Mouse (Mus musculus): ENCODE measurements around the gene Dlx5.

Dlx5 gene

DNA sequence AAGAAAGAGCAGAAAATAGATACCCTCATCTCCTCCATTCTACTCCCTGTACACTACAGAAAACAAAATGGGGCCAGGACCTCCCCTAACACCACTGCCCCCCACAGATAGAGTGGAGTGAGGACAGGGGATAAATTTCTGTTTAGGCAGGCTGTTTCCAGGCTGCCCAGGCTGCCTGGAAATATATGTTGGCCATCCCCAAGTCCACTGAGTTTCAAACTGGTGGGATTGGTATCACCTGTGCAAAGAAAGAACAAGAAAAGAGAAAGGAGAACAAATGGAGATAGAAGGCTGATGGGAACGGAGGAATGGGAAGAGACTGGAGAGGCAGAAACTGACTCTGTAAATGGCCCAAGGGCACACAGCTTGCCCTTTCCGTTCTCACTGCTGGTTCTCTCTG, 5.7 kb downstream of the Dlx5 start:
- no peak for DNase-seq (ENCODE audit: low spot score in 2 of 2)

DNA sequence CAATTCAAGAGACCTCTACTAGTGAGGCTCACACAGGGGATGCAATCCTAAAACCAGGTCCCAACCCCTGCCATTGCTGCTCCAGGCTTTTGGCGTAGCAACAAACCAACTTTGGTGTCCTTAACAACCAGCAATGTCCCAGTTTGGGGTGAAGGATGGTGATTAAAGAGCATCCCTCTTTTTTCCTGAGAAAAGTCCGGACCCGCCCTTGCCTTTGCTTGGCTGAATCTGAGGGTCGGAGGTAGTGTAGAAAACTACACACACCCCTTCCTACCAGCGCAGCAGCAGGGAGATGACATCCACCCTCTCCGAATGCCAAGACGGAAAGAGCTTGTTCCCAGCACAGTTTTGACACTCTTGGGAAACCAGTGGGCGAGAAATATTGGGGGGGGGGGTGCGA, 6.2 kb downstream of the Dlx5 start:
- DNase-seq (ENCODE audit: low spot score in 2 of 2), result peak in 1 of 2 experiments; percentile 2

DNA sequence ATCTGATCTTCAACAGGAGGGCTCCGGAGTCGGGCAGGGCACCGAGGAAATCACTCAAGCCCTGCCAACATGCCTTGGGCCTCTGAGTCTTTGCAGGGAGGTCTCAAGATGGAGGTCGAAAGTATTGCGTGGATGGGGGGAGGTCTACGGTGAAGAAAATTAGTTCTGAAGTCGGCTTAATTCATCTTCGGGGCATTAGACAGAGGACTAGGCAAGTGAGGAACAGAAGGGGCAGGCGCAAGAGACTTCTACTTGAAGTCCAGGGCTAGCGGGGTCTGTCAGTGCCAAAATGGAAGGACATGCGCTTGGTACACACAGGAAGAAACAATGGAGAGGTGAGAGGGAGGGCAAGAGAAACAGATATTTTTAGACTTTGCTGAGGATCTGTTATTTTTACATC, 6.7 kb downstream of the Dlx5 start:
- DNase-seq (ENCODE audit: low spot score in 2 of 2), result no peak

DNA sequence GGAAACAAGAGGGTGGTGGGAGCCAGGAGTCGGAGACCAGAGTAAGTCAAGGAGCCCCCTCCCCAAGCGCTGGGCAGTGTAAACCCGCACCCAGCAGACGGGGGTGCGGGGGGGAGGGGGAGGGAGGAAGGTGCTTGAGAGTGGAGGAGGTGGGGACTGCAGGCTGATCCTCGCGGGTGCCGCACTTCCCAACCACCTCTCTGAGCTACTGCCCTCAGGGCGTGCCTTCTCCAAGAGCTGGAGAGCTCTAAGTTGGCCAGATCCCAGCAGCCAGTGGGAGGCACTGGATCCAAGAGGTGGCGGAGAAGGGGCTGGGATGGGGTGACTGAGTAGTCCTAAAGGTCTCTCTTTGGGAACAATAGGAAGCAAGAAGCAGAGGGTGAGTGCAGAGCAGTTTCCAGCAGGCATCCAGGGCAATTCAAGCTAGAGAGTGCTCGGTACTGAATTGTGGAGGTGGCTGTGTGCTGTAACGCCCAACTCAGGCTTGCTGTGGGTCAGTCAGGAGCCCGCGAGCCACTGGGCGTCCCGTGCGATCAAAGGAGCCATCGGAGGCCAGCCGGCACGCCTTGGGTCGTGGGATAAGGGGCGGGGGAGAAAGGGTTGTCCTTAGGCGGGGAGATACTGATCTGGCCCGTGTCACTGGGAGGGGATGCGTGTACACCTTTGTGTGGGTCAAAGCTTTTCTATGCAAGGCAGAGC, 7.7 kb downstream of the Dlx5 start:
- peak in 1 of 2 experiments; percentile 7 for DNase-seq (ENCODE audit: low spot score in 2 of 2)

DNA sequence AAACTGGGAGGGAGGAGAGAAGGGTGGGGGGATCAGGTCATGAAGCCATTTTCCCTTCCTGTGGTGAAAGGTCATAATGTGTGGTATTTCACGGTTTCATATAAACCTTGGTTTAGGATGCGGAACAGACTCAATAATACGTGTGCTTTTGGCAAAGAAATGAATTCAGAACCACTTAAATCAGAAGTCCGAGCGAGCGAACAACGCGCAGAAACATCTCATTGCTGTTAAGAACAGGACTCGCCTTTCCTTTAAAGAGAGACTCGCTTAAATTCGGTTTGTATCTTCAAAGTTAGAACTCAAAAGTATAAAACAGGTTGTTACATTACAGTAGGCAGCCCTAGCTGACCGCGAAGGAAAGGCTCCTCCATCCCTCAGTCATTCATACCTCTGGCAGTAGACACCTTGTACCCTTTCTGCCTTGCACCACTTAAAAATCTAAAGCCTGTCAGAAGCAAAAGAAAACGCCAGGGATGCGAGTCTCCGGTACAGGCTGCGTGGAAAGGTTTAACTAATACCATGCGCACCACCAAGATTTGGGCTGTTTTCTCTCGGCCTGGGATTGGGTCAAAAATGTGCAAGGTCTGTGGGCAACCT, 8.3 kb downstream of the Dlx5 start:
- no peak for DNase-seq (ENCODE audit: low spot score in 2 of 2)

DNA sequence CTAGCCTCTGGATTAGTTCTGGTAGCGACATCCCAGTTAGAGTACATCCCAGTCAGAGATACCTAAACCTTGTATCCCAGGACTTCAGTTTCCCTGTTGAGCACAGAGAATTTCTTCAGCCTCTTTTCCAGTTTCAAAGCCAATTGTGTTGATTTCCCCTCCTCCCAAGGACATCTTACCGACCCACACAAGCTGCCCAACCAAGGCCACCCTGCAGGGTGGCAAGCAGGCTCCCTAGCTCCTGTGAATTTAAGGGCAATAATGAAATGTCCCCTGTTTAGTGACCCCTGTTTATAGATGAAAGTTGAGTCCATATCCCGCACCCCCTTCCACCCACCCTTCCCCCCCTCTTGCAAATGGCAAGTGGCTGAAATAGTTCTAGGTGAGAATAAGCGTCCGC, 9.0 kb downstream of the Dlx5 start:
- no peak for DNase-seq (ENCODE audit: low spot score in 2 of 2)

DNA sequence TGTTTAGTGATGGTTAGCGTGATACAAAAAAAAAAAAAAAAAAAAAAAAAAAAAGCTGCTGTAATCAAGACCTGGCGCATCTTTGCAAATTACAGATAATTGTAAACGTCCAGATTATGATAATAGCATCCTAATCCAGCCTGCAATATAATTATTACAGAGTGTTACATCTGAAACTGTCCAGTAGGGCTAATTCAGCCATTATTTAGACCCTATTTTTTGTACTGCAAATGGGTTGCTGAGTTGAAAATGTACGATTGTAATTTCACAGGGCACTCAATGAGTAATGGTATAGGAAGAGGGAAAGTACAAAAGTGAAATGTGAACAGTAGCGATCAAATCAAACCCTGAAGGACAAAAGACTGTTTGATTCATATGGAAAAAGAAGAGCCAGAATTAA, 10.2 kb downstream of the Dlx5 start:
- DNase-seq (ENCODE audit: low spot score in 2 of 2), result no peak

DNA sequence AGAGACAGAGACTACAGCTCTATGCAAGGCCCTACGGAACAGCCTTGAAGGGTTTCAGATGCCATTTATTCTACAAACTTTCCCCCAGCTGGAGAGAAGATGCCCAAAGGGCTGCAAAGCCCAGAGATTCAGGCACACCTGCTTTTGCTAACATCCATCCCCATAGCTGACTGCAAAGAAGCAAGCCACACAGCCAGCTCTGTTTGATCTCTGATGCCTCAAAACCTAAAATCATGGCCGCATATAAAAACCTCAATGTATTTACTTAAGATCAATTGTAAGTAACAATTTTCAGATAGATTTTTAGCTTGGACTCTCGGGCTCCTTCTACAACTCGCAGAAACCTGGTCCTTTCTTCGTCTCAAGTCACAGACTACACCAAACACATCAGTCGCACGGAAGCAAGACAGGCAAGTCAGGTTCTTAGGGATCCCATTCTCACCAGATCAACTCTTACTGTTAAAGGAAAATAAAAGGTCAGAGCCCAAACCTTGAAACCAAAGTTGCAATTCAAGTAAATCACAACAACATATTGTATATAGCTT, 10.9 kb downstream of the Dlx5 start:
- DNase-seq (ENCODE audit: low spot score in 2 of 2), result no peak

DNA sequence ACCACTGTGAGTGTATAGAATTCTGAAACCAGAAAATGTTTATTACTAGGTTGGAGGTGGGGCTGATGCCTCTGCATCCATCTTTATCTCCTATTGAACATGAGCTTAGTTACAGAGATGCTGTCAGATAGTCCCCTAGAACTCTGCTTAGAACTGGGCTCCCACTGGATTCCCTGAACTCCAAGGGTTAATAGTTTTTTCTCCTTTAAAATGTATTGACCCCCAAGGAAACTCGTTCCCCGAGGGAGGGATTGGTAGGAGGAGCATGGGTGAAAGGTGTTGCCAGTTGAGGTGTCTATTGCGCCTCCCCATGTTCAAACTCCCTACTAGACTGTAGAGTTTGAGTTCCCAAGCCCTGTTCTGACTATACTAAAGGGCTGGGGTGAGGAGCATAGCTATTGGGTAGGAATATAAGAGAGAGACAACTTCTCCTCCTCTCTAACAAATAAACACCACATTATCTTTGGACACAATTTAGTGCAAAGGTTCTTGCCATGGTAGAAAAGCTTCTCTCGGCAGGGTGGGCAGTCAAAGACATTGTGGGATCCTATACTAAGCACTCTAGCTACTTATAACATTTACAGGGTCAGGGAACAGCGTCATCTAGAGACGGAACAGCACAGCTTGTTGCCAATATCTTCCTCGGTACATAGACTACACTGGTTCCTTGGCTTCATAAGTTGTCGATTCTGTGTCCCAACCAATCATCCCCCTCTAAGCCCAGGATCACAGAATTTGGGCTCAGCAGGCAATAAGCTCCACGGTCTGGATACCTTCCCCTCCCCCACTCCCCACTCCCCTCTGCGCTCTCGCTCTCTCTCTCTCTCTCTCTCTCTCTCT, 11.7 kb downstream of the Dlx5 start:
- no peak for DNase-seq (ENCODE audit: low spot score in 2 of 2)

DNA sequence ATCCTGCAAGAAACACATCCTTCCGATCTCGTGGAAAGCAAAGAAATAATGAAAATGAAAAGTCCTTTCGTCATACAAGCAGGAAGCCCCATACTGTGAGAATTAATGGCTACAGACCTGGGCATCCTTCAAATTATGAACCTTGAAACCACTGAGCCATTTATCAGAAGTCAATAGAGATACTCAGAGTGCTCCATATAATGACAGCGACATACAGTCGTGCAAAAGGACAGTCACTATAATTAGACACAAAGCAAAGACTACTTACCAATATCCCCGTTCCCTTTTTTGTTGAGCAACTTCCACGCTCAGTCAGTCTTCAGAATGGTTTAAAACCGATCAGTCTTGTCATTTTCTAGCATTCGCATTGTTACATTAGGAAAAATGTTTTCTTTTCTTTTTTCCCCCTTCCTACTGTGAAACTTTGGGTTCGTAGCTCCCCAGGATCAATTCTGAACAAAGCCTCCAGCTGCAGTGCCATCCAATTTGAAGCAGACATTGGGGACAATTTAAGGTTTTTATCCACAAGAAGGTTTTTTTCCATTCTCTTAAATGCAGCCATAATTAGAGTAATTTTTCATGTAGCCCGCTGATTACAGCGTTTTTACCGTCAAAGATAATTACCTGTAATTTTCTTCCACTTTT, 12.7 kb downstream of the Dlx5 start:
- no peak for DNase-seq (ENCODE audit: low spot score in 2 of 2)

DNA sequence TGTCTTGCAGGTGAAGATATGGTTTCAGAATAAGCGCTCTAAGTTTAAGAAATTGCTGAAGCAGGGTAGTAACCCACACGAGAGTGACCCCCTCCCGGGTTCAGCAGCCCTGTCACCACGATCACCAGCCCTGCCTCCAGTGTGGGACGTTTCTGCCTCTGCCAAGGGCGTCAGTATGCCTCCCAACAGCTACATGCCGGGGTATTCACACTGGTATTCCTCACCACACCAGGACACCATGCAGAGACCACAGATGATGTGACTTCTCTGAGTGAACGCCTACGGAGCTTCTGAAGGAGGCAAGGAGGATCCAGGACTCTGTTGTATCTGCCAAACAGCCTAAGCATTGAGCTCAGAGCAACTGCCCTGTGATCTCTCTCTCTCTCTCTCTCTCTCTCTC, 14.9 kb downstream of the Dlx5 start:
- no peak for DNase-seq (ENCODE audit: low spot score in 2 of 2)

DNA sequence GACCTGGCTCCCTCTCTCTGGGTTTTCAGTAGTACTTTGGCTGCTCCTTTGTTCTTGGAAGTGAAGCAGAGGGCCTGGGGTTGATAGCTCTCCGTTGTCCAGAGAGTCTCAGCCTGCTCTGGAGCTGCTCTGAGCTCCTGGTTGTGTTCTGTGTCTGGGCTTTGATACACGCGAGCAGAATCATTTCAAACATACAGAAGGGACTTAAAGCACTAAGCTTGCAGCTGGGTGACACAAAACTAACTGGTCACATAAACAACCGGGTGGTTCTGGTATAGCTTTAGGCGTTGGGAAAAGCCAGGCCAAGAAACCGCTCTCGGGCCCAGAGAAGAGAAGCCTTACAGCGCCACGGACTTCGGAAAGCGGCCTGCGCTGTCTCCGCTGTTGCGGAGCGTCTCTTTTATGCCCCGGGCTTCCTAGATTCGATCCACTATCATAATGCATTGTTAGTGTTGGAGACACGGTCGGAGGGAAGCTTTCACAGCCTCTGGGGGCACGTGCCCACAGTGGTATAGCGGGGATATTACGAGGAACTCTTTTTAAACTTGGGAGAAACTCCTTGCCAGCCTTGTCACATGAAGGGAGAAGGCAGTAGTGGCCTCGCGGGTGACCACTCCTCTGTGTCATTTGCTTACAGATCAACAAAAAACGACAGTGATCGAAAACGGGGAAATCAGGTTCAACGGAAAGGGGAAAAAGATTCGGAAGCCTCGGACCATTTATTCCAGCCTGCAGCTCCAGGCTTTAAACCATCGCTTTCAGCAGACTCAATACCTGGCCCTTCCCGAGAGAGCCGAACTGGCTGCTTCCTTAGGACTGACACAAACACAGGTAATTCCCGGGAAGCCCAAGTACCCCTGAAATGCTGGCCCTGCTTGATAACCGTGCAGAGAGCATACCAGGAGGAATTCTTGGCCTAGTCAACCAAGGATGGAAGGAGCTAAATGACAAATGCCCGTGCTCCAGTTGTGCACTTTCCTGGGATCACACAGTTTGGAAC, 17.1 kb downstream of the Dlx5 start:
- no peak for DNase-seq (ENCODE audit: low spot score in 2 of 2)

DNA sequence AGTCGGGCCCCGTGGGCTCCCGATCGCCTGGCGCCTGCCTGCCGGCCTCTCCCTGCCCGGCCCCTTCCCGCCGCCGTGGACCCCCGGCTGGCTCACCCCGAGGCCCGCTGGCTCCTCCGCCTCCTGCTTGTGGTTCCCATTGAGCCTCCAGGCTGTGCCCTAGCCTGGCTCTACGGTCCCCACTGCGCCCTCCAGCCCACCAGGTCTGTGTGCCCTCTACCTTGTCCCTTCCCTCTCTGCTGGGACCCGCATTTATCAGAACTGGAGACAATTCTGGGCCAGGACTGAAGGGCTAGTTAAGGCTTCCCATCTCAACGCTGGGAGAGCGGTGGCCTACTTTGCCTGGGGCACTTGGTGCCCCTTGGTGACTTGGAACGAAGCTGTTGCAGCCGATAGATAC, 17.9 kb downstream of the Dlx5 start:
- DNase-seq (ENCODE audit: low spot score in 2 of 2), result no peak

DNA sequence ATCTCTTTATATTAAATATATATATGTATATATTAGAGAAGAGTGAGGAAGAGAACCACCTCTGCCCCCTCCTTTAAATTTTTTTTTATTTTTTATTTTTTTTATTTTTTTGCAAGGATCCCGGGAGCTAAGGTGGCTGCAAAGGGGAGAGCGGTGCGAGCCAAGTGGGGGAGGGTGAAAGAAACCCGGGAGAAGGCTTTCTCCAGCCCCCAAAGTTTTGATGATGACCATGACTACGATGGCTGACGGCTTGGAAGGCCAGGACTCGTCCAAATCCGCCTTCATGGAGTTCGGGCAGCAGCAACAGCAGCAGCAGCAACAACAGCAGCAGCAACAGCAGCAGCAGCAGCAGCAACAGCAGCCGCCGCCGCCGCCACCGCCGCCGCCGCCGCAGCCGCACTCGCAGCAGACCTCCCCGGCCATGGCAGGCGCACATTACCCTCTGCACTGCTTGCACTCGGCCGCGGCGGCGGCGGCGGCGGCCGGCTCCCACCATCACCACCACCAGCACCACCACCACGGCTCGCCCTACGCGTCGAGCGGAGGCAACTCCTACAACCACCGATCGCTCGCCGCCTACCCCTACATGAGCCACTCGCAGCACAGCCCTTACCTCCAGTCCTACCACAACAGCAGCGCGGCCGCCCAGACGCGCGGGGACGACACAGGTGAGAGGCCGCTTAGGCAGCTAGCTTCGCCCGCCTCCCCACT, 18.6 kb downstream of the Dlx5 start, which contains the start of gene Dlx6:
TSS of gene Dlx6 (plus strand) at position 175 of the 711 bp plus-strand sequence.
- no peak for DNase-seq (ENCODE audit: low spot score in 2 of 2)

DNA sequence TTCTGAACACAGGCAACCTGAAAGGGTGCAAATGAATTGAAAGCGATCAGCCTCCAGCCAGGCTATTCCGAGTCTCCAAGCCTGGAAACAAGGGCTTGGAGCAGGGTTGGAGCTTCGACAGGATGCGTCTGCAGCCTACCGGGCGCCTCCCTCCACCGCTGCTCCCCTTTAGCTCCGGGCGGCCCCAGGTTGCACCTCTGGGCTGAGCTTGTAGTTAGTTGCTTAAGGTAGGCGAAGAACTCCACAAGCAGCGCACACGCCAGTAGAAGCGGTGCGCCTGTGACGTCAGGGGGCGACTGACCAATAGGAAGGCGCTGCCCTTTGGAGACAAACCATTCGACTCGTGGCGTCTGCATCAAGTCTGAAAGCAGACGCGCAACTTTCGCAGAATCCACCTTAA, 19.3 kb downstream of the Dlx5 start:
- DNase-seq (ENCODE audit: low spot score in 2 of 2), result peak in 1 of 2 experiments; percentile 63

DNA sequence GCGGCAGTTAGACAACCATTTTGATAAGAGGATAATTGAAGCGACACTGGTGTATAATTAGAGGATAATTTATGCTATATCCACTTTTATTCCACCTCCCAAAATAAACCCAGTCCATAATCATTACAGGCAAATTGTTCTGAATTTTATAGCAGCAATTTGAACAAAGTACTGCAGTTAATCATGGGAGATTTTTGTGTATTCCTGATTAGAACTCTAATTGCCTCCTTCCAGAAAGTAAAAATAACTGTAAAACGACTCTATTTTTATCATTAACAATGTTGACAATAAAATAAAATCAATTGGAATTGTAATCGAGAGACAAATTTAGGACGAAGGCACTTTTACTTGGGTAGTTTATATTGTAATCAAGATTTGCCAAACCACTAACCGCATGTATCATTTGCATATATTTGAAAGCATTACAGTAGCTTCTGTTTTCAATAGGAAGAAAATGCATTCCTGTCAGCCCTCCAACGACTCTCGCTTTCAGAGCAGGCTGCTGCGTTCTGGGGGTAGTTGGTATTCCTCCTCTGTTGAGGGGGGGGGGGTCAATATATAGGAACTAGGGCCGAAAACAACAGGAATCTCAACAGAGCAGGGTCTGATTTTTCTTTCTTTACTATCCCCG, 20.0 kb downstream of the Dlx5 start:
- DNase-seq (ENCODE audit: low spot score in 2 of 2), result no peak

DNA sequence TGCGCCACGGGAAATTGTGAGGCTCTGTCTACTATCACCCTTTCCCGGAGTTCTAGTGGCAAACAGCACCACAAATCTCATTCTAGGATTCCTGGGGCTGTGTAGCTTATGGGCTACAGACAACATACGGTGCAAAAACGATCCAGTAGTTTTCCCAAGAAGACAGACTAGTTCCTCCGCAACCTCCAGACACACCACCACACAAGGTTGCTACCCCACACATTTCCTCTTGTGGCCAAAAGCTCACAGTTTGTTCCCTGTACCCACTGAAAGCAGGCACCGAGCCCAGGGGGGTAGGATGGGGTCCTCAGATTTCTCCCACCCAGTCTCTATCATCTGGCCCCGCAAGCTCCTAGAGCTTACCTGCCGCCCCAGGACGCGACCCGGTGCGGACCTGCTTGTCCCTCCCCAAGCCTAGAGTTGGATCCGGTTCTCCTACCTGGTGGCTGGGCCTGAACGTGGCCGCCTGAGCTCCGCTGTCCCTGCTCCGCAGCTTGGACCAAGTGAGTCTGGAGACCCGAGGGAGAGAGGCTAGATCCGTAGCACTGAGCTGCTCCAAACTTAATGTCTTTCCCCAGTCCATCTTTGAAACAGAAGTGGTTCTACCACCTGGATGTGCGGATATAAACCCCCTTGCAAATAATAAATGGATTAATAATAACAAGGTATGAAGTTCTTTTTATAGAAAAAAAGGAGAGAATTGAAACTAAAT, 20.6 kb downstream of the Dlx5 start:
- no peak for DNase-seq (ENCODE audit: low spot score in 2 of 2)

DNA sequence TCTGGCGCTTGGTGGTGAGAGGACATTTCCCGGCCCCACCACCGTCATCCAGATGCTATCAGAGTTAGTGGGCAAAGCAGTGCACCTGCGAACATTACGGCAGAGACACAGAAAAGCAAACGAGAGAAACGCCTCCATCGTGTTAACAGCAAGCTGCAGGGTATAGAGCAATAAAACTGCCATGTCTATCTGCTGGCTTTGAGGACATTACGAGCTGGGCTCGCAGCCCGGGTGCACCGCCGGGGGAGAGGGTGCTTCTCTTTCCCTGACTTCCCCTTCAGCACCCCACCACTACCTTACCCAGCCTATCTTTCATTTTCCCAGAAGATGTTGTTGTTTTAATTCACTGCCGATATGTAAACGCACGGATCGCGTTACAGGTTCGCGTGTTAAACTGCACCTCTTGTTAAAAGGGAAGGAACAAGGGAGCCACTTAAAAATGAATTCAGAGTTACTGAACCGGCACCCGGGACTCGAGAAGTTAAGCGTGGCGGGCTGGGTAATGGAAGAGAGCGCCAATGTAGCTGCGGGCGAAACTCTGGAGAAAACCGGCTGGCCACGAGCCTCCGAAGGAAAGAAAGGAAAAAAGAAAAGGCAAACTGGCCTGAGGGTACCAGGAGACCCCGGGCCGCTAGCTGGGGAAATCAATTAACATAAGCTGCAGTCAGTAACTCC, 21.3 kb downstream of the Dlx5 start:
- DNase-seq (ENCODE audit: low spot score in 2 of 2), result no peak

Measured in frontal cortex, postnatal 36 days (tissue).